Mouse (Mus musculus) midbrain, embryonic 14.5 days (tissue): ENCODE measurements at regions not wholly inside any gene's neighbourhood (a gene's known extent, or its start where the extent isn't known, plus 50 kb on each side); places are given as distances from the start of the nearest gene placed in this dataset.

Source experiments
- ATAC-seq: fragments of 200-750 bp; cut with Nextera tagmentation; 2 replicates; pipeline ENCODE4 v1.8.0; 2017; ENCODE audit warnings: moderate number of reproducible peaks, moderate library complexity; ENCODE audit not compliant: low FRiP score, low TSS enrichment
- DNase-seq: peaks from one replicate; pipeline ENCODE4 v3.0.0-alpha.2; 2015
- H3K27ac ChIP-seq: fragments of 300-500 bp; sonication (generic); replicated peaks from 2 replicates; pipeline ENCODE4 v1.5.1; 2014; ENCODE audit warnings: mild to moderate bottlenecking, low read depth, low read length, moderate library complexity
- H3K27me3 ChIP-seq: fragments of 300-500 bp; sonication (generic); 2 replicates; pipeline ENCODE4 v1.6.1; 2014; ENCODE audit warnings: low read length, control low read depth, mixed read lengths; ENCODE audit not compliant: control insufficient read depth, insufficient read depth
- H3K36me3 ChIP-seq: fragments of 300-500 bp; sonication (generic); 2 replicates; pipeline ENCODE4 v1.6.1; 2014; ENCODE audit warnings: low read length, control low read depth; ENCODE audit not compliant: control insufficient read depth, insufficient read depth
- H3K4me1 ChIP-seq: fragments of 300-500 bp; sonication (generic); 2 replicates; pipeline ENCODE4 v1.6.1; 2014; ENCODE audit warnings: mild to moderate bottlenecking, antibody characterized with exemption, low read length, control low read depth; ENCODE audit not compliant: control insufficient read depth, insufficient read depth
- H3K4me2 ChIP-seq: fragments of 300-500 bp; sonication (generic); 2 replicates; pipeline ENCODE4 v1.6.1; 2014; ENCODE audit warnings: mild to moderate bottlenecking, low read length, moderate library complexity
- H3K4me3 ChIP-seq: fragments of 300-500 bp; sonication (generic); replicated peaks from 2 replicates; pipeline ENCODE4 v1.5.1; 2014; ENCODE audit warnings: low read depth, low read length
- H3K9ac ChIP-seq: fragments of 300-500 bp; sonication (generic); replicated peaks from 2 replicates; pipeline ENCODE4 v1.6.1; 2014; ENCODE audit warnings: mild to moderate bottlenecking, low read length, moderate library complexity
- H3K9me3 ChIP-seq: fragments of 300-500 bp; sonication (generic); 2 replicates; pipeline ENCODE4 v1.6.1; 2016; ENCODE audit warnings: low read length, control low read depth, mixed read lengths; ENCODE audit not compliant: control insufficient read depth
- WGBS: fragments of 180-500 bp; shearing (Covaris S2); extraction: QIAGEN DNeasy Blood & Tissue Kit; methylation state at CpG from one replicate; pipeline ENCODE4 v1.1.7; 2014; 5-methylcytosine and 5-hydroxymethylcytosine counted together

GRCm38 (mm10) chr17:26354431-26354830 is 60.2 kb upstream of the Neurl1b start:
- 72% methylated on average over 3 of the region's 3 CpGs for WGBS
- ATAC-seq (no peak), DNase-seq (no peak)
- Histone ChIP-seq H3K4me3 (no peak overlapping the region), H3K9me3 (no peaks in the 10 kb centered on the region), H3K4me2 (no peak overlapping the region), H3K27me3 (no peaks in the 10 kb centered on the region), H3K4me1 (no peaks in the 10 kb centered on the region), H3K27ac (no peak overlapping the region), H3K36me3 (no peaks in the 10 kb centered on the region), H3K9ac (no peak overlapping the region)

GRCm38 (mm10) chr17:26355301-26355700 is 59.3 kb upstream of the Neurl1b start:
- DNase-seq (no peak), ATAC-seq (no peak)
- Histone ChIP-seq H3K4me1 (no peaks in the 10 kb centered on the region), H3K9me3 (no peaks in the 10 kb centered on the region), H3K4me3 (no peak overlapping the region), H3K36me3 (no peaks in the 10 kb centered on the region), H3K4me2 (no peak overlapping the region), H3K27ac (no peak overlapping the region), H3K27me3 (no peaks in the 10 kb centered on the region), H3K9ac (no peak overlapping the region)
- WGBS, result 83% methylated on average over 3 of the region's 3 CpGs

GRCm38 (mm10) chr17:26356906-26357305 is 57.7 kb upstream of the Neurl1b start:
- Histone ChIP-seq H3K9ac (no peak overlapping the region), H3K27ac (peak overlapping the region; percentile 26; the same call in 1 of the 2 replicates), H3K27me3 (no peaks in the 10 kb centered on the region), H3K36me3 (no peaks in the 10 kb centered on the region), H3K4me2 (no peak overlapping the region), H3K4me1 (no peaks in the 10 kb centered on the region), H3K4me3 (no peak overlapping the region), H3K9me3 (no peaks in the 10 kb centered on the region)
- 73% methylated on average over 5 of the region's 5 CpGs for WGBS
- DNase-seq, result peak; percentile 2
- ATAC-seq, result no peak

- Histone ChIP-seq H3K27me3 (no peaks in the 10 kb centered on the region), H3K4me1 (peaks cover 3% of the 10 kb centered on the region; the same call in 1 of the 2 replicates), H3K9ac (no peak overlapping the region), H3K36me3 (no peaks in the 10 kb centered on the region), H3K27ac (no peak overlapping the region), H3K4me2 (no peak overlapping the region), H3K4me3 (no peak overlapping the region), H3K9me3 (no peaks in the 10 kb centered on the region)
- WGBS, result 70% methylated on average over 4 of the region's 4 CpGs
- DNase-seq (no peak), ATAC-seq (no peak)
Measured at GRCm38 (mm10) chr17:26357784-26358183, 56.8 kb upstream of the Neurl1b start.

GRCm38 (mm10) chr17:26360711-26361110 is 53.9 kb upstream of the Neurl1b start:
- WGBS, result 76% methylated on average over 6 of the region's 6 CpGs
- DNase-seq (no peak), ATAC-seq (no peak)
- no peaks in the 10 kb centered on the region for H3K27me3 ChIP-seq
- no peak overlapping the region for H3K4me2 ChIP-seq
- no peaks in the 10 kb centered on the region for H3K9me3 ChIP-seq
- no peak overlapping the region for H3K4me3 ChIP-seq
- H3K27ac ChIP-seq, result no peak overlapping the region
- H3K36me3 ChIP-seq, result no peaks in the 10 kb centered on the region
- H3K4me1 ChIP-seq, result peaks cover 4% of the 10 kb centered on the region; the same call in 1 of the 2 replicates
- H3K9ac ChIP-seq, result no peak overlapping the region

- H3K36me3 ChIP-seq, result no peaks in the 10 kb centered on the region
- H3K9ac ChIP-seq, result no peak overlapping the region
- ATAC-seq (no peak), DNase-seq (no peak)
- no peak overlapping the region for H3K27ac ChIP-seq
- no peak overlapping the region for H3K4me3 ChIP-seq
- H3K4me2 ChIP-seq, result no peak overlapping the region
- peaks cover 4% of the 10 kb centered on the region; the same call in 1 of the 2 replicates for H3K4me1 ChIP-seq
- 78% methylated on average over 7 of the region's 7 CpGs for WGBS
- H3K9me3 ChIP-seq, result no peaks in the 10 kb centered on the region
- H3K27me3 ChIP-seq, result no peaks in the 10 kb centered on the region
Measured at GRCm38 (mm10) chr17:26361420-26361819, 53.2 kb upstream of the Neurl1b start.

- H3K9me3 ChIP-seq, result no peaks in the 10 kb centered on the region
- H3K4me3 ChIP-seq, result no peak overlapping the region
- no peaks in the 10 kb centered on the region for H3K36me3 ChIP-seq
- no peak for ATAC-seq
- no peaks in the 10 kb centered on the region for H3K27me3 ChIP-seq
- no peak overlapping the region for H3K4me2 ChIP-seq
- no peak overlapping the region for H3K27ac ChIP-seq
- H3K4me1 ChIP-seq, result peaks cover 4% of the 10 kb centered on the region; the same call in 1 of the 2 replicates
- peak; percentile 66 for DNase-seq
- no peak overlapping the region for H3K9ac ChIP-seq
- 36% methylated on average over 3 of the region's 3 CpGs for WGBS
Measured at GRCm38 (mm10) chr17:26361992-26362391, 52.6 kb upstream of the Neurl1b start.

GRCm38 (mm10) chr17:26362586-26363361 is 51.9 kb upstream of the Neurl1b start:
- no peaks in the 10 kb centered on the region for H3K9me3 ChIP-seq
- H3K27me3 ChIP-seq, result no peaks in the 10 kb centered on the region
- ATAC-seq (no peak), DNase-seq (peak; percentile 8)
- no peak overlapping the region for H3K9ac ChIP-seq
- H3K4me2 ChIP-seq, result no peak overlapping the region
- H3K27ac ChIP-seq, result no peak overlapping the region
- WGBS, result 65% methylated on average over 12 of the region's 12 CpGs
- no peaks in the 10 kb centered on the region for H3K36me3 ChIP-seq
- peaks cover 4% of the 10 kb centered on the region; the same call in 1 of the 2 replicates for H3K4me1 ChIP-seq
- H3K4me3 ChIP-seq, result no peak overlapping the region
